Comparison of ENCODE assay signal across 9 mouse cellular contexts in genomic region chr15:78530141-78530540, GRCm38 (mm10). TPM values are rescaled to one million over a fixed set of nuclear protein-coding genes. Genes with fewer than 3 reads are reported as not detected.
DNase-seq lines count a peak whose midpoint lies in the region; ATAC-seq and TF ChIP-seq lines count a peak whose summit lies in the region.
"Had no signal": no experiment of that assay in that cellular context is flagged by ENCODE, and none has a peak within 500 bp of the region (broad histone marks: within the 10 kb centered on the region; RNA-seq: fewer than 3 reads in every experiment).

No protein-coding gene starts in this region.

- H3K4me1 ChIP-seq in kidney, adult 2 months (ENCODE audit: control insufficient read depth, insufficient read depth, low read length): peaks cover 12% of the 10 kb centered on the region; the same call in 1 of the 2 replicates
- H3K4me1 ChIP-seq in embryonic facial prominence, embryonic 11.5 days (ENCODE audit: control insufficient read depth, insufficient read depth, low read length): 0 out of 2 replicates have a peak, but pooled peaks cover 3% of the 10 kb centered on the region
- H3K4me1 ChIP-seq in forebrain, embryonic 13.5 days: peaks cover 32% of the 10 kb centered on the region
- peaks cover 23% of the 10 kb centered on the region for H3K4me1 ChIP-seq in liver, postnatal 0 days (ENCODE audit: insufficient read depth)

- DNase-seq in kidney, adult 2 months: no peak
- DNase-seq in kidney, postnatal 36 days: no peak
- no peak for DNase-seq in embryonic facial prominence, embryonic 11.5 days (ENCODE audit: low spot score)
- DNase-seq in liver, postnatal 0 days: no peak
- no peak for DNase-seq in Muller cell, postnatal 12 days (ENCODE audit: inconsistent ontology term)
- no peak for DNase-seq in ovary, postnatal 14 days (ENCODE audit: low spot score)

- WGBS in kidney, adult 2 months: 83% methylated on average over 3 of the region's 3 CpGs
- WGBS in embryonic facial prominence, embryonic 11.5 days: 67% methylated on average over 3 of the region's 3 CpGs
- WGBS in forebrain, embryonic 13.5 days: 73% methylated on average over 3 of the region's 3 CpGs
- 72% methylated on average over 3 of the region's 3 CpGs for WGBS in liver, postnatal 0 days (ENCODE audit: insufficient replicate concordance)

- H3K9ac ChIP-seq in embryonic facial prominence, embryonic 11.5 days (replicated peaks; ENCODE audit: low read length): peak overlapping the region; percentile 67
- H3K9ac ChIP-seq in forebrain, embryonic 13.5 days: 0 out of 2 replicates have a peak overlapping the region, but pooled peaks have one; percentile 66
- H3K9ac ChIP-seq in liver, postnatal 0 days (replicated peaks): no peak overlapping the region

- ATAC-seq in embryonic facial prominence, embryonic 11.5 days (replicated peaks; ENCODE audit: insufficient number of reproducible peaks, low FRiP score, low TSS enrichment, low read depth): no peak
- ATAC-seq in forebrain, embryonic 13.5 days: no peak
- no peak for ATAC-seq in liver, postnatal 0 days
- ATAC-seq in megakaryocyte-erythroid progenitor cell, adult 5-6 weeks (replicated peaks; ENCODE audit: low FRiP score, low TSS enrichment, poor library complexity, severe bottlenecking): no peak

- TF ChIP-seq EP300 in liver, postnatal 0 days (IDR thresholded peaks at IDR 0.05; ENCODE audit: low read depth): no peak

- H3K4me3 ChIP-seq in kidney, adult 2 months (ENCODE audit: insufficient read depth, low read depth, low read length): no peak overlapping the region
- H3K4me3 ChIP-seq in embryonic facial prominence, embryonic 11.5 days (ENCODE audit: low read depth, low read length): no peak overlapping the region
- H3K4me3 ChIP-seq in forebrain, embryonic 13.5 days: no peak overlapping the region
- H3K4me3 ChIP-seq in liver, postnatal 0 days (ENCODE audit: low read depth, low read length): no peak overlapping the region

- no peak for TF ChIP-seq CTCF in kidney, adult 2 months (conservative IDR thresholded peaks at IDR 0.05; ENCODE audit: insufficient read depth, insufficient read length, low read depth, low read length)
- no peak for TF ChIP-seq CTCF in liver, postnatal 0 days (IDR thresholded peaks at IDR 0.05; ENCODE audit: low read depth)

- H3K9me3 ChIP-seq in embryonic facial prominence, embryonic 11.5 days (replicated peaks; ENCODE audit: control insufficient read depth, low read length): no peaks in the 10 kb centered on the region
- no peaks in the 10 kb centered on the region for H3K9me3 ChIP-seq in forebrain, embryonic 13.5 days (replicated peaks)
- no peaks in the 10 kb centered on the region for H3K9me3 ChIP-seq in liver, postnatal 0 days (ENCODE audit: low read length)

- TF ChIP-seq POLR2A in kidney, adult 2 months (IDR thresholded peaks at IDR 0.05; ENCODE audit: low read depth, low read length): no peak

- H3K27me3 ChIP-seq in kidney, adult 2 months (replicated peaks; ENCODE audit: control insufficient read depth, insufficient read depth, low read length): no peaks in the 10 kb centered on the region
- H3K27me3 ChIP-seq in embryonic facial prominence, embryonic 11.5 days (ENCODE audit: control insufficient read depth, insufficient read depth, low read length): no peaks in the 10 kb centered on the region
- no peaks in the 10 kb centered on the region for H3K27me3 ChIP-seq in forebrain, embryonic 13.5 days
- no peaks in the 10 kb centered on the region for H3K27me3 ChIP-seq in liver, postnatal 0 days (ENCODE audit: insufficient read depth, low read length)

- no peaks in the 10 kb centered on the region for H3K36me3 ChIP-seq in kidney, adult 2 months (ENCODE audit: control insufficient read depth, insufficient read depth, low read length)
- no peaks in the 10 kb centered on the region for H3K36me3 ChIP-seq in embryonic facial prominence, embryonic 11.5 days (replicated peaks; ENCODE audit: control insufficient read depth, insufficient read depth, low read depth, low read length)
- H3K36me3 ChIP-seq in forebrain, embryonic 13.5 days (ENCODE audit: poor library complexity, severe bottlenecking): no peaks in the 10 kb centered on the region
- no peaks in the 10 kb centered on the region for H3K36me3 ChIP-seq in liver, postnatal 0 days (replicated peaks; ENCODE audit: insufficient read depth, low read length)

- peak overlapping the region; percentile 58 for H3K27ac ChIP-seq in kidney, adult 2 months (ENCODE audit: insufficient read depth, low read depth, low read length)
- peak overlapping the region; percentile 57; the same call in 1 of the 2 replicates for H3K27ac ChIP-seq in embryonic facial prominence, embryonic 11.5 days (replicated peaks; ENCODE audit: low read depth, low read length)
- H3K27ac ChIP-seq in forebrain, embryonic 13.5 days: no peak overlapping the region
- 0 out of 2 replicates have a peak overlapping the region, but pooled peaks have one; percentile 88 for H3K27ac ChIP-seq in liver, postnatal 0 days (ENCODE audit: low read depth)

- H3K4me2 ChIP-seq in embryonic facial prominence, embryonic 11.5 days (ENCODE audit: low read depth, low read length): peak overlapping the region; percentile 57; the same call in 1 of the 2 replicates
- peak overlapping the region; percentile 60; the same call in 1 of the 2 replicates for H3K4me2 ChIP-seq in forebrain, embryonic 13.5 days
- peak overlapping the region; percentile 68; the same call in 1 of the 2 replicates for H3K4me2 ChIP-seq in liver, postnatal 0 days (ENCODE audit: low read depth, low read length)

RNA-seq across cellular contexts. Expression of gene C1qtnf6, which starts 1.1 kb away (rescaled TPM):
- 14.3 and 17.0 TPM in 2 replicates for polyA plus RNA-seq in kidney, adult 2 months (2012; rRNA removed)
- 15.2 and 18.8 TPM in 2 replicates for polyA plus RNA-seq in embryonic facial prominence, embryonic 11.5 days (2014; fragmentation: Nextera tagmentation; extraction: Ambion mirVana)
- polyA plus RNA-seq in forebrain, embryonic 13.5 days (2015; fragmentation: Nextera tagmentation; extraction: Ambion mirVana): 4.1 and 5.8 TPM in 2 replicates
- polyA plus RNA-seq in liver, postnatal 0 days (2015; fragmentation: Nextera tagmentation; extraction: Ambion mirVana): 4.3 and 4.4 TPM in 2 replicates
- 3.1 and 6.9 TPM in 2 replicates for total RNA-seq in megakaryocyte-erythroid progenitor cell, adult 5-6 weeks (2014; fragmentation: Nextera tagmentation)
- total RNA-seq in megakaryocyte-erythroid progenitor cell, adult 5-6 weeks (2017): 0.14 and 1.7 TPM in 2 replicates

RNA-seq across cellular contexts. Expression of gene Sstr3, which starts 14.3 kb away (rescaled TPM):
- 0.17 and 0.29 TPM in 2 replicates for polyA plus RNA-seq in kidney, adult 2 months (2012; rRNA removed)
- not detected in 2 replicates for polyA plus RNA-seq in embryonic facial prominence, embryonic 11.5 days (2014; fragmentation: Nextera tagmentation; extraction: Ambion mirVana)
- polyA plus RNA-seq in forebrain, embryonic 13.5 days (2015; fragmentation: Nextera tagmentation; extraction: Ambion mirVana): 0.96 and 1.4 TPM in 2 replicates
- not detected in 2 replicates for polyA plus RNA-seq in liver, postnatal 0 days (2015; fragmentation: Nextera tagmentation; extraction: Ambion mirVana)
- not detected in 2 replicates for total RNA-seq in megakaryocyte-erythroid progenitor cell, adult 5-6 weeks (2014; fragmentation: Nextera tagmentation)
- total RNA-seq in megakaryocyte-erythroid progenitor cell, adult 5-6 weeks (2017): not detected in 2 replicates
- total RNA-seq: MEL had no signal

RNA-seq across cellular contexts. Expression of gene Il2rb, which starts 35.1 kb away (rescaled TPM):
- 2.2 and 6.3 TPM in 2 replicates for polyA plus RNA-seq in kidney, adult 2 months (2012; rRNA removed)
- polyA plus RNA-seq in embryonic facial prominence, embryonic 11.5 days (2014; fragmentation: Nextera tagmentation; extraction: Ambion mirVana): 0.17 TPM in 1 of 2 replicates, not detected in the other
- polyA plus RNA-seq in forebrain, embryonic 13.5 days (2015; fragmentation: Nextera tagmentation; extraction: Ambion mirVana): not detected in 2 replicates
- polyA plus RNA-seq in liver, postnatal 0 days (2015; fragmentation: Nextera tagmentation; extraction: Ambion mirVana): 2.0 and 2.1 TPM in 2 replicates
- 8.6 and 18.4 TPM in 2 replicates for total RNA-seq in megakaryocyte-erythroid progenitor cell, adult 5-6 weeks (2014; fragmentation: Nextera tagmentation)
- total RNA-seq in megakaryocyte-erythroid progenitor cell, adult 5-6 weeks (2017): 0.88 and 9.5 TPM in 2 replicates

RNA-seq across cellular contexts. Expression of gene Rac2, which starts 42.4 kb away (rescaled TPM):
- 32.3 and 117 TPM in 2 replicates for polyA plus RNA-seq in kidney, adult 2 months (2012; rRNA removed)
- 4.5 and 9.2 TPM in 2 replicates for polyA plus RNA-seq in embryonic facial prominence, embryonic 11.5 days (2014; fragmentation: Nextera tagmentation; extraction: Ambion mirVana)
- 2.9 and 3.4 TPM in 2 replicates for polyA plus RNA-seq in forebrain, embryonic 13.5 days (2015; fragmentation: Nextera tagmentation; extraction: Ambion mirVana)
- polyA plus RNA-seq in liver, postnatal 0 days (2015; fragmentation: Nextera tagmentation; extraction: Ambion mirVana): 120 and 127 TPM in 2 replicates
- total RNA-seq in megakaryocyte-erythroid progenitor cell, adult 5-6 weeks (2014; fragmentation: Nextera tagmentation): 134 and 169 TPM in 2 replicates
- 33.0 and 80.9 TPM in 2 replicates for total RNA-seq in megakaryocyte-erythroid progenitor cell, adult 5-6 weeks (2017)
